Mouse (Mus musculus): ENCODE results near the gene Thnsl1.

Gene Thnsl1

GRCm38 (mm10) chr2:21204912-21205830 lies at the start of gene Thnsl1, which contains the start of gene Enkur:
TSS of gene Thnsl1 (plus strand) at chr2:21205724.
TSS of gene Enkur (minus strand) at chr2:21205365.
- DNase-seq: peak; percentile 99

GRCm38 (mm10) chr2:21164296-21164695 lies 41.2 kb upstream of the Thnsl1 start:
- no peak for DNase-seq

GRCm38 (mm10) chr2:21167916-21168315 lies 37.6 kb upstream of the Thnsl1 start:
- no peak for DNase-seq

GRCm38 (mm10) chr2:21172797-21173196 lies 32.7 kb upstream of the Thnsl1 start:
- no peak for DNase-seq

GRCm38 (mm10) chr2:21179136-21179535 lies 26.4 kb upstream of the Thnsl1 start:
- DNase-seq: no peak

- no peak for DNase-seq
These were observed 22.7 kb upstream of the Thnsl1 start for GRCm38 (mm10) chr2:21182811-21183210.

GRCm38 (mm10) chr2:21187576-21187975 lies 17.9 kb upstream of the Thnsl1 start:
- peak; percentile 74 for DNase-seq

- DNase-seq: no peak
These were observed 16.9 kb upstream of the Thnsl1 start for GRCm38 (mm10) chr2:21188610-21189009.

- no peak for DNase-seq
These were observed 14.3 kb upstream of the Thnsl1 start for GRCm38 (mm10) chr2:21191232-21191631.

- DNase-seq: no peak
These were observed 10.3 kb upstream of the Thnsl1 start for GRCm38 (mm10) chr2:21195233-21195632.

- no peak for DNase-seq
These were observed 6.5 kb upstream of the Thnsl1 start for GRCm38 (mm10) chr2:21199051-21199450.

GRCm38 (mm10) chr2:21202754-21203153 lies 2.8 kb upstream of the Thnsl1 start:
- DNase-seq: no peak

GRCm38 (mm10) chr2:21205831-21206159 lies 271 bp downstream of the Thnsl1 start:
- no peak for DNase-seq

- no peak for DNase-seq
These were observed 754 bp downstream of the Thnsl1 start for GRCm38 (mm10) chr2:21206278-21206677.

GRCm38 (mm10) chr2:21211361-21211760 lies 5.8 kb downstream of the Thnsl1 start:
- no peak for DNase-seq

GRCm38 (mm10) chr2:21214322-21214721 lies 8.8 kb downstream of the Thnsl1 start:
- DNase-seq: no peak

- DNase-seq: no peak
These were observed 9.8 kb downstream of the Thnsl1 start for GRCm38 (mm10) chr2:21215284-21215683.

- peak; percentile 41 for DNase-seq
These were observed 17.2 kb downstream of the Thnsl1 start for GRCm38 (mm10) chr2:21222453-21223384.

- DNase-seq: peak; percentile 14
These were observed 24.8 kb downstream of the Thnsl1 start for GRCm38 (mm10) chr2:21230276-21230675.

GRCm38 (mm10) chr2:21231147-21231546 lies 25.6 kb downstream of the Thnsl1 start:
- no peak for DNase-seq

GRCm38 (mm10) chr2:21234871-21235648 lies 29.5 kb downstream of the Thnsl1 start:
- no peak for DNase-seq

- no peak for DNase-seq
These were observed 30.4 kb downstream of the Thnsl1 start for GRCm38 (mm10) chr2:21235844-21236386.

Measured in thymus, postnatal 14 days (tissue).